Mouse (Mus musculus) liver, embryonic 14.5 days (tissue): ENCODE data around the gene F830045P16Rik.

ENCODE experiments used
- CTCF ChIP-seq: IDR thresholded peaks from 2 replicates; pipeline ENCODE4 v1.5.1; 2016; ENCODE audit warnings: antibody characterized with exemption, low read depth, control low read depth
- EP300 ChIP-seq: IDR thresholded peaks from 2 replicates; pipeline ENCODE4 v1.6.1; 2016; ENCODE audit warnings: antibody characterized with exemption, low read depth

- TF ChIP-seq CTCF (no peak), EP300 (no peak)
Observed at GRCm38 (mm10) chr2:129574395-129575046, 38.1 kb upstream of the F830045P16Rik start.
